Mouse (Mus musculus): ENCODE data around the gene Serping1. TPM values are rescaled to one million over a fixed set of nuclear protein-coding genes. Genes with fewer than 3 reads are reported as not detected.

The Serping1 gene
- total RNA-seq, 2 experiments from 2014 or later, result 7.4 to 8.4 TPM

DNA sequence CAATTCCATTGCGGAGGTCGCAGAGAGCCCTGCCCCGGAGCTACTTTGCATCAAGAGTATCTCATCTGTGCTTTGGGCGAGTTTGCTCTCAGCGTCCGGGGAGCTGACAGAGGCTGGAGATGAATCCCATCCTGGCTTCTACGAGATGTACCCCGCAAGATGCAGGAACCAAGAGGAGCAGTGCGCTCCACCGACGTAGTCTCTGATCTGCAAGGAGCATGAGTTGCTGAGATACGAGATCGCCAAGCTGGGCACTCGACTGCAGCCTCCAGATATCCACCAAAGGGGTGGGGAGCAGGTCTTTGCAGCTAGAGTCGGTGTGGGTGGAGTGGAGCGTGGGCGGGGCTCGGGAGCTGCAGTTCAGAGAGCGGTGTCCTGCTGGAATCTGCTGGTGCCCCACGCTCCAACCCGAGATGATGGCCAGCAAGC, 23.3 kb upstream of the Serping1 start, which contains the start of gene Ube2l6:
Gene Ube2l6 (plus strand): TSS at position 336 of the 429 bp plus-strand sequence.
- peak; percentile 20 to 44 for DNase-seq (ENCODE audit: low spot score in 2 of 2)
- peak within 1 kb of the TSS; percentile 66 for H3K27ac ChIP-seq
- TF ChIP-seq CTCF (conservative IDR thresholded peaks at IDR 0.05), result no peak

DNA sequence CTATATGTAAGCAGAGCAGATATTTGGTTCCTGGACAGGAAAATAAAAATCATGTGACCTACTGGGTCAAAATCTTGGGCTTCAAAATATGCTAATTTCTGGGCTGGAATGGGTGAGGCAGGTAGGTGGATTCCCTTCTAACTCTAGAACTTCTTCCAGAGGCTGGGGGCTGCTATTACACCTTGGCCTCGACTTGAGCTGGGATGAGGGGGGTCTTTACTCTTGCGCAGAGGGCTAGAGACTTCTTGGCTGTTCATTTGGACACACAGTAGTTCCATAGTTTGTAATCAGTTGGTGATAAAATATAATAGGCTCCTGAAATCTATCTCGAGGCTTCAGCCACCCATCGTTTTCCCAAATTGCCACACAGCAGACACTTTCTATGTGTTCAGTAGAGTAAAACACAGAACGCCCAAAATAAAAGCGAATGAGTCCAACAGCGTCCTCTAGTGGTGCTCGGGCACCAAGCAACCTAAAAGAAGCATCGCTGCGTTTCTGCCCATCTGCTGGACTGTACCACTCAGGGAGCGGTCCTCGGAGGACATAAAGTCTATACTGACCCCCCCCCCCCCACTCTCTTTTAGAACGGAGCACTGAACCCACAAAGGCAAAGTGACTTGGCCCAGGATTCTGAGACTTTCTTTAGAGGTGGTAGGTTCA, 22.7 kb upstream of the Serping1 start:
- peak; percentile 86 for TF ChIP-seq CTCF (conservative IDR thresholded peaks at IDR 0.05)
- Histone ChIP-seq H3K27ac (peak overlapping the region; percentile 66), H3K4me3 (peak overlapping the region; percentile 76)
- peak; percentile 80 to 89 for DNase-seq (ENCODE audit: low spot score in 2 of 2)

More for the DNA sequence above, 23.3 kb upstream of the Serping1 start, which contains the start of gene Ube2l6:
- H3K4me3 ChIP-seq, result peak within 1 kb of the TSS; percentile 76

DNA sequence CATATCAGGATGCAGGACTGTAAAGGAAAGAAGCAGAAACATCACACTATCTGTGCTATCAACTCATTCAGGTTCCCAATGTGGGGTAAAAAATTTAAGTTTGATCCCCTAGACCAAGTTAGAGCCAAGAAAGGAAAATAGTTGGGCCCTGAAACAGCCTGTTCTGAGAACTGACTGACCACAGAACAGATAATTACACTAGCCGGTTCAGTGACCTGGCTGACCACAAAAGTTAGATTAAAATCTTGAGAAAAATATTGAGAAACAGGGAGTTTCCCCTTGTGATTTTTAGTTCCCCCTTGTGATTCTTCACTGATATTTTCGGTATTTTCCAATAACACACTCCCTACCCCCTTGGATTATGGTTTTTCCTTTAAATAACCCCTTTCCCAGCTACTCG, 18.6 kb upstream of the Serping1 start:
- no peak for DNase-seq (ENCODE audit: low spot score in 2 of 2)
- TF ChIP-seq CTCF (conservative IDR thresholded peaks at IDR 0.05), result no peak
- H3K4me3 ChIP-seq, result no peak overlapping the region
- no peak overlapping the region for H3K27ac ChIP-seq

DNA sequence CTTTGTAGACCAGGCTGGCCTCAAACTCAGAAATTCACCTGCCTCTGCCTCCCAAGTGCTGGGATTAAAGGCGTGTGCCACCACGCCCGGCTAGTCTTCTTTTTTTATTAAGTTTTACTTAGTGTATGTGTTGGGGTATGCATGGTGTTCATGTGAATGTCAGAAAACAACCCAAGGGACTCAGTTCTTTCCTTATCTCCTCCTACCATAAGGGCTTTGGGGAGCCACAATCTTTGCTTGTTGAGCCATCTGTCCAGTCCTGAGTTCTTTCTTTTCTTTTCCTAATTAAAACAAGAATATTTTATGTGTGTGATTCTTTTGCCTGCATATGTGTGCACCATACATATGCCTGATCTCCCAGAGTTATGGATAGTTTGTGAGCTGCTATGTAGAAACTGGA, 17.9 kb upstream of the Serping1 start:
- Histone ChIP-seq H3K27ac (no peak overlapping the region), H3K4me3 (no peak overlapping the region)
- no peak for TF ChIP-seq CTCF (conservative IDR thresholded peaks at IDR 0.05)
- DNase-seq (ENCODE audit: low spot score in 2 of 2), result no peak

DNA sequence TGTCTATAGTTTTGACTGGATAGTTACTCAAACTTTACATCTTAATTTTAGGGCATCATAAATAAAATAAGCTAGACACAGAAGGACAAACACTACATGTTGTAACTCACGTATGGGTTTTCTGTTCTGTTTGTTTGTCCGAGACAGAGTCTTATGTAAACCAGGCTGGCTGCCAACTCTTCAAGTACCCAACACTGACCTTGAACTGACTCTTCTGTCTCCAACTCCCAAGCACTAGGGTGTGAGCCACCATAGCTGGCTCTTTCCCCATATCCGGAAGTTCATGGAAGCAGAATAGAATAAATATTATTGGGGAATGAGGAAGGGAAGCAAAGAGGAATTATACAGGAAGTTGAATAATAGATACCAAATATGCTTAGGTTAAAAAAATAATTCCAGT, 17.3 kb upstream of the Serping1 start:
- no peak for DNase-seq (ENCODE audit: low spot score in 2 of 2)
- no peak for TF ChIP-seq CTCF (conservative IDR thresholded peaks at IDR 0.05)
- Histone ChIP-seq H3K4me3 (no peak overlapping the region), H3K27ac (no peak overlapping the region)

DNA sequence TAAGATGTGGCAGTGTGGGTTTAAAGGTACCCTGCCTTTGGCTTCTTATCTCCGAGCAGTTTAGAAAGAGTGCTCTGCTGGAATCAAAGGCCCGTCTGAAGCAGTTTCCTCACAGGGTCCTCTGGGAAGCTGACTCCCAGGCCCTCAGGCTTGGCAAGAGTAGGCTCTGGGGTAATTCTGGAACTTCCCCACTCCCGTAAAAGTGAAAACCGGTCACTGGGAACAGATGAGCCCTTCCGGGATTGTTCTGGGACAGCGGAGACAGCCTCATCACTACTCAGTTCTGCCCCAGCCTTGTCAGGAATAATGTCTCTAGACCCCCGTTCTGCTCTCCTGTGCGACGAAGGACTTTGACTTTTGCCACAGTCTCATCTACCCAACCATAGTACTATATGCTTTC, 15.2 kb upstream of the Serping1 start:
- H3K27ac ChIP-seq, result no peak overlapping the region
- TF ChIP-seq CTCF (conservative IDR thresholded peaks at IDR 0.05), result no peak
- no peak for DNase-seq (ENCODE audit: low spot score in 2 of 2)
- no peak overlapping the region for H3K4me3 ChIP-seq

DNA sequence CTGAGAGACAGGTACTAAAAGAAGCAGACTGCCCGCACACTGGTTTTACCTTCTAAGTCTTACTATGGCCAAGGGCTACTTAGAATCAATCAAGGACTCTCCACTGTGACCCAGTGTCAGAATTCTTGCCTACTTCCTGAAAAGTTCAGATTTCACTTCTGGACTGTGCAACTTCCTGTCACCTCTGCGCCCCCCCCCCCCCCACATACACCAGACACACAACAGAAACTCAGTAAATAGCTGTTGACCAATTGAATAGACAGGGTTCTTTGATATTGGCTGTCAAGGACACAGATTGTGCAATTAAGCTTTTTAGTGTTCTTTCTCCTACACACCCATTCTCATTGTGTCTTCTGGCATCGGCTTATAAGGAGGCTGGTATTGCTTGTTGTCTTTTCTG, 13.1 kb upstream of the Serping1 start:
- no peak overlapping the region for H3K27ac ChIP-seq
- H3K4me3 ChIP-seq, result no peak overlapping the region
- no peak for TF ChIP-seq CTCF (conservative IDR thresholded peaks at IDR 0.05)
- no peak for DNase-seq (ENCODE audit: low spot score in 2 of 2)

DNA sequence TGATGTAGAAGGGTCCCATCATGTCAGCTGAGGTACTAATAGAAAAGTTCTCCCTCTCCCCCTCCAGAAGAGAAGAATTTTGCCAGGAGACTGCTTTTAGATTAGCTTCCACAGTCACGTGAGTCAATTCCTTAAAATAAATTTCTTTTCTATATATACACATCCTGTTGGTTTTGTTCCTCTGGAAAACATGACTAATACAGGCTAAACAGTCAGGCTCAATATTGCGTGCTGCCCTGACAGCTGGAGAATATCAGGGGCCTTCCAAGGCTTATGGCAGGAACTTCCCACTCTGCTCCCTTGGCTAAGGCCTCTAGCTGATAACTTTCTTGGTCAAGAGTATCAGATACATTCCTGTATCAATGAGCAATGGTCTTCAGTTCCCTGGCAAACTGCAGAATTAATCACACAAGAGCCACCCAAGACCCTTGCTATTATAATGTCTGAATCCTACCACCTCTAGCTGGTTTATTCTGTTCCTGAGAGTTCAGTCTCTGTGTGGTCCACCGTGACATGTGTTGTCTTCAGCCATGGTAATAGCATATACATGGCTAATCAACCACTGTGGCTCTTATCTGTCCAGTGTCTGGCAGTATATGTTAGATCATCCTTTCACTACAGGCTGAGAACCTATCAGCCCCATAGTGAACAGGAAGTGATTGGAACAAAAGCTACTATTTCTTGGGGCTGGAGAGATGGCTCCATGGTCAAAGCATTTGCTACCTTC, 8.8 kb upstream of the Serping1 start:
- Histone ChIP-seq H3K4me3 (no peak overlapping the region), H3K27ac (no peak overlapping the region)
- no peak for DNase-seq (ENCODE audit: low spot score in 2 of 2)
- no peak for TF ChIP-seq CTCF (conservative IDR thresholded peaks at IDR 0.05)

DNA sequence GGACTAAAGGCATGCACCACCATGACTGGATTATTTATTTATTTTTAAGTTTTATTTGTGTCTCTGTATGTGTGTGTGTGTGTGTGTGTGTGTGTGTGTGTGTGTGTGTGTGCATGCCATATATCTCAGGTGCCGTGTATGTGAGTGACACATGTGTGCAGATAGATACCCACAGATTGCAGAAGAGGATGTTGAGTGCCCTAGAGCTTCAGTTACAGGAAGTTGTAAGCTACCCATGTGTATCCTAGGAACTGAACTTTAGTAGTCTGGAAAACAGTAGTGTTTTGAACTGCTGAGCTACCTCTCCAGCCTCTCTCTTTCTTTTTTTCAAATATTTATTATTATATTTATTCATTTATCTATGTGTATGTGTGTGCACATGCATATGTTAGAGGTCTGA, 8.1 kb upstream of the Serping1 start:
- TF ChIP-seq CTCF (conservative IDR thresholded peaks at IDR 0.05), result no peak
- H3K27ac ChIP-seq, result no peak overlapping the region
- no peak for DNase-seq (ENCODE audit: low spot score in 2 of 2)
- no peak overlapping the region for H3K4me3 ChIP-seq

DNA sequence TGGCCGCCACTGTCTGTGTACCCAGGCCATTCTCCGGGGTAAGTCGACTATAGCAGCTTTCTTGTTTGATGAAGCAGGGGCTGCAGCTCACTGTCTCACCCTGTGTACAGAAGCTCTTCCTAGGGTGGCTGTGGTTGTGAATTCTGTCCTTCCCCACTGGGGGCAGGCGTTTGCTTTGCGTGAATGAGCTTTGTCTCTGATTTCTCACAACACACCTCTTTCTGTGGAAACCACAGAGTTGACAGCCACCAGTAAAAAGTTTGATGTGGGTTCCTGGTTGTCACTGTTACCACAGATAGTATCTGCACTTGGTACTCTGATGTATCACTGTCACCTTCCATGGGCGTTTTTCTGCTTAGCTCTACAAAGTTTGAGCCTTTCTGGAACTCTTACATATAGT, 4.0 kb upstream of the Serping1 start:
- H3K27ac ChIP-seq, result no peak overlapping the region
- DNase-seq (ENCODE audit: low spot score in 2 of 2), result no peak
- TF ChIP-seq CTCF (conservative IDR thresholded peaks at IDR 0.05), result peak; percentile 56
- no peak overlapping the region for H3K4me3 ChIP-seq

DNA sequence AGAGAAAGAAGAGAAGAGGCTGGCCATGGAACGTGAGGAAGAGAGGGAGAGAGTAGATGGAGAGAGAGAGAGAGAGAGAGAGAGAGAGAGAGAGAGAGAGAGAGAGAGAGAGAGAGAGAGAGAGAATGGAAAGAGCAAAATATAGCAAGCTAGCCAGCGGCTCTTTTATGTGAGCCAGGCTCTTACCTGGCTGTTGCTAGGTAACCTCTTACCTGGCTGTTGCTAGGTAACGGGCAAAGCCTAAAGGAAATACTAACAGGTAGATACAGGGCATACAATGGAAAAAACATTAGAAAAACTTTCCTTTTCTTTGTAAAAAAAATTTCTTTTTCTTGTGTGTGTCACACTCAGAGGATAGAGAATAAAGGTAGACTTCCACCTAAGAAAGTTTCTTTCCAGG, 2.5 kb upstream of the Serping1 start:
- no peak for TF ChIP-seq CTCF (conservative IDR thresholded peaks at IDR 0.05)
- Histone ChIP-seq H3K4me3 (no peak overlapping the region), H3K27ac (no peak overlapping the region)
- DNase-seq (ENCODE audit: low spot score in 2 of 2), result no peak

DNA sequence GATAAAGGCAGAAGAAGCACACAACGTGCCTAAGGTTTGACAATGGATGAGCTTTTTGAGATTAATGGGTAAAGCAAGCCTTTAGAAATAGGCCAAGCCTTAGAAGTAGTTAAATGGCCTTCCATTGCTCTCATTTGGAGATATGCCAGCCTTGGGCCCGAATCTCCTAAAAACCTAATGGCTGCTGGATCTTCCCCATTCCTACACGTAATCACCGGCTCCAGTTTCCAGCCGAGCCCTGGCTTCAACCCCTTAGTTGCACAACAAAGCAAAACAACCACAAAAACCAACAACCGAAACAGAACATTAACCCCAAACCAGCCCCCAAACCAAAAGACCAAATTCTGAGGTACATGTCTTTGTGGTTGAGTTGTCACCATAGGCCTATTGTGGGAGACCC, 421 bp upstream of the Serping1 start:
- DNase-seq (ENCODE audit: low spot score in 2 of 2), result no peak
- Histone ChIP-seq H3K4me3 (no peak overlapping the region), H3K27ac (0 out of 2 replicates have a peak overlapping the region, but pooled peaks have one; percentile 25)
- TF ChIP-seq CTCF (conservative IDR thresholded peaks at IDR 0.05), result no peak

DNA sequence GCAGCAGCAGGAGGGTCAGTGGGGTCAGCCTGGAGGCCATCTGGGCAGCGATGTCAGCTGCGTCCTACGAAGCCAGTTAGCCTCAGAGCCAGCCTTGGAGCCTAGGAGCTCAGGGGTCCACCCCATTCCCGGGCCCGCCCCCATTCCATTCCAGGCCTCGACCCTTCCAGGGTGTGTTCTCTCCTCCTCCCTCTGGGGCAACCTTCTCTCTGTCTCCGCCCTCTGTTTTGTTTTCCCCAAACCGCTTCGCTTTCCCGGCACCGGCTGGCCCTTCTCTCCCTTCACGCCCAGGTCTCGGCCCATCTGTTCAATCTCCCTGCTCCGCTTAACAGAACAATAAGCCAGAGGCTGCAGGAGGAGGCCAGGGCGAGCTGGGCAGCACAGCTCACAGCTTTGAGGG, 493 bp downstream of the Serping1 start:
- no peak for TF ChIP-seq CTCF (conservative IDR thresholded peaks at IDR 0.05)
- DNase-seq (ENCODE audit: low spot score in 2 of 2), result no peak
- Histone ChIP-seq H3K27ac (peak overlapping the region; percentile 64), H3K4me3 (peak overlapping the region; percentile 34; the same call in 1 of the 2 replicates)

DNA sequence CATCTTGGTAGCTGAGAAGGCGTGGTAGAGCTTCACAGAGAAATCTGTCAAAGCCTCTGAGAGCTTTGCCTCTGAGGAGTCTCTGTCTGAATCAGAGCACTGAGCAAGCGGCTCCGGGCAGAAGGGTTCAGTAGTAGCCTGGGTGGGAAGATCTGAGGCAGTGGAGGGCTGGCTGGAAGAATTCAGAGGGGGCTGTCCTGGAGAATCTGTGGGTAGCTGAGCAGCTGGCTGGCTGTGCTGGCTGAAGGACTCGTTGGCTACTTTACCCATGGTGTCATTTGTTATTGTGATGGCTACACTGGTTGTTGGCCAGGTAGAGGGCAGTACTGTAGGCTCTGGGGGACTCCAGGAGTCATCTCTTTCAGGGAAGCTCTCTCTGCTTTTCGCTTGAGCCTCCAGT, 2.0 kb downstream of the Serping1 start:
- no peak for TF ChIP-seq CTCF (conservative IDR thresholded peaks at IDR 0.05)
- no peak for DNase-seq (ENCODE audit: low spot score in 2 of 2)
- Histone ChIP-seq H3K27ac (no peak overlapping the region), H3K4me3 (no peak overlapping the region)

Data from layer of hippocampus, adult 2 months (tissue).